Mouse (Mus musculus): ENCODE measurements at regions not wholly inside any gene's neighbourhood (a gene's known extent, or its start where the extent isn't known, plus 50 kb on each side); places are given as distances from the start of the nearest gene placed in this dataset.

DNA sequence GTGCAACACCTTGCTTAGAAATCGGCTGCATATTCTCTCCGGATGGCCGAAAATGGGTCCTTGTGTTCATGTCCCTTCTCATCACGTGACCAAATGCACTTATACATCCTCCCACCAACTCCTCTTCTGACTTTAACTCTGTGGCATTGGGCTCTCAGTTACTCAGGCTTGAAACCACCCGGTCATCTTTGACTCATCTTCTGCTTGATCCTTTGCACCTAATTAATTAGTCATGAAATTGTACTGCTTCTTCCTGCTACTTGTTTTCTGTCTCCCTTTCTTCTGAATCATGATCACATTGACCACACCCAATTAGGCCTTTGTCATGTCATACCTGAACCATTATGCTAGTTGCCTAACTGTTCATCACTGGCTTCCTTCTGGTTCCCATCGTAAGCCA lies 208.4 kb upstream of the Fam241a start:
- no peak for DNase-seq

DNA sequence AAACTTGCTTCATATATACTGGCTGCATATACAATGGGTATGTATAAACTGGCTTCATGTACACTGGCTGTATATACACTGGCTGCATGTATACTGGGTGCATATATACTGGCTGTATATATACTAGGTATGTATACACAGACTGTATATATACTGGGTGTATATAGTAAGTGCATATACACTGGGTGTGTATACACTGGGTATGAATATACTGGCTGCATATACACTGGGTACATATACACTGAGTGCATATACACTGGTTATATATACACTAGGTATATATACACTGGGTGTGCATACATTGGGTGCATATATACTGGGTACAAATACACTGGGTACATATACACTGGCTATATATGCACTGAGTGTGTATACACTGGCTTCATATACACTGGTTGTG lies 196.9 kb upstream of the Fam241a start:
- DNase-seq: no peak

DNA sequence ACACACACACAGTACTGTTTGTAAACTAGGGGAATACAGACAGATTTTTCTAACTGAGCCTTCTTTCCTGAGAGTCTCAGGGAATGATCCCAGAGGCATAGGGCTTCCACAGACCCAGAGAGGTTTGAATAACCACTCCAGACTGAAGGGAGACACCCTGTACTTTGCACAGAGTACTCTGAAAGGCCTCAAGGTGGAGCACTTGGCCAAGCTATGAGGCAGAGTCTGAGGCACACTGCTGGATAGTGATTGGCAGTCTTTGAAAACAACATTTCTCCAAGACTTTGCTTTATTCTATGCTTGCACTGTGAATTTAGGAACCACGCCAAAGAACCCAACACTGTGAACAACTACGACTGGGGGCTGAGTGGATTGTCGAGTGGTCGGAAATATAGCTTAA lies 192.1 kb upstream of the Fam241a start:
- DNase-seq: peak; percentile 33 to 49

DNA sequence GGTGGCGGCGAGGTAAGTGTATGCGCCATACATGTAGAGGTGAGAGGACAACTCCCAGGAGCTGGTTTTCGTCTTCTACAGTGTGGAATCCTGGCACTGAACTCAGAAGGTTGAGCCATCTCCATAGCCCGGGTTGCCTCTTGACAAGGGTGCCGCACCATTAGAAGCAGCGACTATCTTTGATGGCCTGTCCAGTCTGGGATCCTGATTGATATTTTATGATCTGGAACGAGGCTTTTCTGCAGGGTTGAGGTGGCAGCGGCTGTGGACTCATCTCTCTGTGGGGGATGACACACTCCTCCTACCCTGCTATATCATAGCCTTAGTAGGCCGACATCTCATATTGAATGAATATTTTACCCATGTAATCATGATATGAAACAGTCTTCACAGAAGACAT lies 191.0 kb upstream of the Fam241a start:
- DNase-seq: no peak

DNA sequence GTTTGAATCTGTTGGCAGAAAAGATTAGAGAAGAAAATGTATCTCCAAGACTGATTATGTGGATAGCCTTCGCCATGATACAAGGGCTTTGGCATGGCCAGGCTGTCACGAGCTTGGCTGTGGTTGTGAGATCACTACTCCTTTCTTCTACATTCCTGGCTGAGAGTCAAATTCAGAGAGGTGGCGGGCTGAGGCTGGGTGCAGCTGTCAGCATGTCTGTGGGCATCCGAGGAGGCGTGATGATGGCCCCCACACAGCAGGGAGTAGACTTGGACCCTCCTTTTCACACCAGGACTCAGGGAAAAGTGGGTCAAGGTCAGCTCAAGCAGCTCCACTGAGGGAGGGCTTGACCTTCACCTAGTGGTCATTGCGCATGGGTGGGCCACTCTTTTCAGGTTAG lies 186.3 kb upstream of the Fam241a start:
- no peak for DNase-seq

DNA sequence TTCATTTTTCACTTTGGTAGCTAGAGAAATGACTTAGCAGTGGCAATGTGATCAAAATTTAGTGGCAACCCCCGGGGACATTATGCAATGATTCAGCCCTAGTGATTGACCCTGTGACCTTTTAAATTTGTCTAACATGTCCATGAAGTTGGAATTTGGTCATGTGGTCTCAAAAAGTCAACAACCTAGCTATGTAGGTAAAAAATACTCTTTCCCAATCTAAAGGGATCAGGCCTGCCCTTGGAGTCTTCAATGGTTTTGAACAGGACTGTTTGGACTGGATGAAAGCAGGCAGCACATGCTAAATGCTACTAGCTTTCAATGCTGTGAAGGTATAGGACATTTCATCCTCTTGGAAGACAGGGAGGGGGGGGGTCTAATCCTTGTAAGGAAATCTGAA lies 185.3 kb upstream of the Fam241a start:
- DNase-seq: no peak

DNA sequence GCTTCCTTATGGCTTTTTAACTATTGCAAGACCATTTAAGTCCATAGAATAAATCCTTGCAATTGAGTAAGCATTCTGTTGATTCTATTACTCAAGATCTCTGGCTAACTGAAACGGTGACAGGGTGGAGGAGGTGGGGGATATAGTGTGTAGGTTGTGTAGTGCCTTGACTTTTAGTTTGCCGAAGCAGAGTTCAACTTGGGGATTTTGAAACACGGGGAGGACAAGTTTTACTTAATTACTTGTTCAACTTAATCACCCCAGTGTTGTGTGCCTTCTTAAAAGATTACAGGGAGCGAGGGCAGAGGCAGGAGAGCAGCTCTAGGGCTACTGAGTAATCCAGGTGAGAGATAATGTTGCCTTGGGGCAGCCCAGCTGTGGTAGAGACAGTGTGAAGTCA lies 171.7 kb upstream of the Fam241a start:
- no peak for DNase-seq

DNA sequence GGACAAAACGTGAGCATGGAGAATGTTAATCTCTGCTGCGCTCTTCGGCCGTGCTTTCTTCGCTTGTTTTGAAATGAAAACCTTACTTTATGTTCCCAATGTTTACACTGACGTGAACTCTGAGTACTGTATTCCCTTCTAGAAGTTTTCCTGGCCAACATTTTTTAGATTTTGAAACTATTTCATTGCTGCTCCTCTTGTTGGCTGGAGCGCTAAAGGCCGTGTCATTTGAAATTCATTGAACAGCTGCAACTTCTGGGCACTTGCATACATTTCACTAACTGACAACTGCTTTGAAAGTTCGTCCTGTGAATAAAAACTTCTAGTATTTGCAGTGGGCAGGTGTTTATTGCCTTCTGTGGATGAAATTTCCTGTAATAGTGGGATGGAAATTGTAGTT lies 157.9 kb upstream of the Fam241a start:
- DNase-seq: no peak

DNA sequence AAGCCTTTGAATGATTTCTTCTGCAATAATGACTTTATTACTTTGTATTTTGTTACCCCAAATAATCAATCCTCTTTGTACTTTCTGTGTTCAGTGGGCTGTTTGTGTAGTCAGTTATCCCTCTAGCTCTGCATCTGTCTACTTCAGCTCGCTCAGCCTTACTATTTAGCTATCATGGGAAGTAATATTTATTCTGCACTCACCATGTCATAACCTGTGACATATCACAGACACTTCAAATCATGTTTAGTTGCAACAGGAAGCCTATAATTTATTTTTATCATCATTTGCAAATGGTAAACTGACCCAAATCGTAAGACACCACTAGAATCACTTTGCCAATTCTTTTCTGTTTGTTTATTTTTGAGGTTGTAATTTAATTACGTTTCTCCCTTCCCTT lies 147.6 kb upstream of the Fam241a start:
- no peak for DNase-seq

DNA sequence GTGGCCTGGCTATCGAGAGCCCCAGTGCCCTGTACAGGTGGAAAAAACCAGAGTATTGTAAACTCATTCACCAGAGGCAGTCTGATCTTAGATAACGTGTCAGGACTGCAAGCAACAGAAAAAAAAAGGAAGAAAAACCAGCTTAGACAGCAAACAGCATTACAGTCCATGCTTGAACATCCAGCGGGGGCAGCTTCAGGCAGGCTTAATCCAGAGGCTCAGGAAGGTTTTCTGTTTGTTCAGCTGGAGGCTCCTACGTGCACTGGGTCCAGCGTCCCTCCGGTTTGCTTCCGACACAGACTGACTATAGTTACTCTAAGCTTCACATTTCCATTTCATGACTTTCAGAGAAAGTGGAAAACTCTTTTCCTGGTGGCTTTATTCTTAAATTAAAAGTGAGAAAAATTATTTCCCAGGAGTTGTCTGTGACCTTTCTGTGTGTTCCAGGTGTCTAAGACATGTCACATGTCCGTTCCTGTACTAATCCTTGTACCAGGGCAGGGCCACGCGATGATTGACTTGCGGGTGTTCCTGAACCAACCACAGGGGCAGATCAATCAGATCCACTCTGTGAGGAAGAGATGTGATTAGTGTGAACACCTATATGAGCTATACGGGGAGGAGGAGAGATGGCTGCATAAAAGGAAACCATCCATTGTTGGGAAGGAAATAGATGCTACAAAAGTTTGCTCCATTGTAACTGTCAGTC lies 144.4 kb upstream of the Fam241a start:
- DNase-seq: peak; percentile 10 to 49

DNA sequence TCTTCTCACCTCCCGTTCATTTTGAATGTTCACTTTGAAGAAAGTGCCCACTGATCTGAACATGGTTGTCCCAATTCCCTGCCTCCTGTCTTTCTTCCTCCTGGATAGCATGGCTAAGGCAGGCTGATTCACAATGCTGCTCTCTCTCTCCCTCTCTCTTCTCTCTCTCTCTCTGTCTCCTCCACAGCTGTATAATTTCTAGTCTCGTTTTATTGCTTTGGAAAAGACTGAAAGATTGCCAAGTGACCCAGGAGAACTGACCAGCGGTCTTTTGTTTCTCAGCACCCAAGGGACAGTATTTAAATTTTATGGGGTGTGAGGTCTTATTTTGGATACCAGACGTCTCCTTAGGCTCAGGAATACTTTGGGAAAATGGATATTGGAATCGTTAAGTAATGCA lies 143.1 kb upstream of the Fam241a start:
- no peak for DNase-seq

DNA sequence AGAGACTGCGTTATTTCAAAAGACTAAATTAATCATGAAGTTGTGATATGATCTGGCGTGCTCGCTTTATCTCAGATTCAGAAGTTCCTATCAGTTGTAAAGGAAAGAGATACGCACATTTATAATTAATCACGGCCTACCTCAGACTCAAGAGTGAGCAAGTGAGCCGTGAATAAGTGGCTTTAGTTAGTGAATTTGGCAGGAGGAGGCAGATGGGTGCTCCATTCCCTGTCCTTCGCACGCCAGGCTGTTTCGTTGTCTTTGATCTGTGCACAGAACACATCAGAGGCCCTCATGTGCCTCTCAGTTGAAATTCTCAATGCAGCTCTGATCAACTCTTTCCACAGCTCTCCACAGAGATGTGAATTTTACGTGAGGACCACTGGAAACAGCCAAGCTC lies 140.4 kb upstream of the Fam241a start:
- no peak for DNase-seq

DNA sequence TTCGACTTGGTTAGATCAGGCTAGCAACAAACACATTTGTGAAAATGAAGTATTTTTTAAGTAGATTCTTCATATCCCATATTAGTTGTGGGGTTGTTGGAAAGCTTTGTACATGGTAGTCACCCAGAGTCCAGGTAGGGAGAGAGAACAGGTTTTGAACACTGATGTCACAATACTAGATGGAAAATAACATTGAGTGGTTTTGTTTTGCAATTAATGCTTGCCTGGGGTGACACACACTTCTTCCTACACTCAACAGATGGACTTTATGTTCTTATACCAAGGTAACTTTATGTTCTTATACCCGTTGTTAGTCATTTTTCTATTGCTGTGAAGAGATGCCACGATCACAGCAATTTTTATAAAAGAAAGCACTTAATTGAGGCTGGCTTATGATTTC lies 134.2 kb upstream of the Fam241a start:
- DNase-seq: no peak

DNA sequence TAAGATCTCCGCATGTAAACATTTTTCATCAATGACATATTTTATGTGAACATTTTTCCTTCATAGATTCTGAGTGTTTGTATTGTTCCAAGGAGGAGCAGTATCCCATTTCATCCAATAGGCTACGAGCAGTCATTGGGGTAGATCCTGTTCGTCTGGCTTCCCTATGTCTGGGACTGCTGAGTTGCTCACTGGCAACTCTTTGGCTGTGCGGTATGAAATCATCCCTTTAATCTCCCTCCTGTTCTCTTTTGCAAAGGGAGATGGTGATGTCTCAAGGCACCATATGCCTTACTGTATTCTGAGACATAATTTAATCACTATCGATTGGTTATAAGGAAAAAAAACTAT lies 133.4 kb upstream of the Fam241a start:
- DNase-seq: no peak

DNA sequence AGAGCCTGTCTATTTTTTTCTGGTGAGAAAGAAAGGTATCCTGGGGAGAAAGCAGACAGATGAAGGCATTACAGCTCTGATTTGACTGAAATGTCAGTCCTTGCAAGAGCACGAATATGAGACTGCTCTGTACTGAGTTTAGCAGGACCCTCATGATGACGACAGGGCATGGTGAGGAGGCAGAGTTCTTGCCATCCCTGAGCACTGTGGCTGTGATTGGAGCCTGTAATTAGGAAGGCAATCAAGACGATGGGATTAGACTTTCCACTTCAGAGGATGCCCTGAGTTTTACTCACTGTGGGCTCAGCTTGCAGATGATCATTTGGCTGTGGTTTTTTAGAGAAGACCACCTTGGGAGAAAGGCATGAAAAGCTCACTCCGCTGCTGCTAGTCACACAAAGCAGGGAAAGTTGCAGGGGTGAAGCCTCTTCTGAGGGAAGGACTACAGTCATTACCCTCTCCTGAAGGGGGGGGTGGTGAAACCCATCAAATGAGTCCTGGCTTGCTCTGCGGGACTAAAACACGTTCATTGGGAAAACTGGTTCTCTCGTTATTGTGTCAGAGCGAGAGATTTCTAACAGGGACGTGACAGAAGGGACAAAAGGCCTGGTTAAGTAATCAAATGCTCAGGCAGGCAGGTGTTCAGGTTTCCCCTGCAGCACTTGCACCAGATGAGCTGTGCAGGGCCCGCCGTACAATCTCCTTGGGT lies 132.9 kb upstream of the Fam241a start:
- no peak for DNase-seq

DNA sequence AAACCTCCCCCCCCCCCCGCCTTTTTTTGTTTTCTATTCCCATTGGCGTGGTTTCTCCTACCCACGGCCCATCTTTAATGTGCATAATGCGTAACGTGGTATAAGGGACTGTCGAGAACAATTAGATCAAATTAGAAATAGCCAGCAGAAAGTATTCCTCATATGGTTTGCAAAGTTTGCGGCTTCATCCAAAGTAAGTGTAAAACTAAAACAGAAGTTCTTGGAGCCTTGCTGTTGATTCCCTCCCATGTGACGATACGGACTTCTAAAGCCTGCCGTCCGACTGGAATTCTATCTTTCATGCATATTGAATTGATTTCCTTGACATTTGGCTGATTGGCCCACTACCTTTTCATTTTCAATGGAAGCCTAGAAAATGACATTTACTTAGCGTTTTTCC lies 128.7 kb upstream of the Fam241a start:
- DNase-seq: no peak

DNA sequence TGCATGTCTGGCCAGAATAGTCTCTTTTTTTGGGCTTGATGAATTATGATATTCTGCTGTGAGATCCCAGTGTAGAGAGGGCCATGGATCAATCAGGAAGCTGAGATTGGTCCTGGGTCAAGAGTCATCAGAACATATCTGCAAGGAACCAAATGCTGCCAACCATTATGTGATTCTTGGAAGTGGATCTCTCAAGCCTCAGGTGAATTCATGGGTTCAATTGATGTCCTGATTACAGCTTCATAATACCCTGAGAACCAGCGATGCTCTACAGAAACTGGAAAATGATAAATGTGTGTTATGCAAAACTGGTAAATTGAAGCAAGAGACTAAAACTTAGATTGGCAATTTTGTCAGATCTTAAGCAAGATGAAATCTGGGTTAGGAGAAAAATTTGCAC lies 118.8 kb upstream of the Fam241a start:
- no peak for DNase-seq

DNA sequence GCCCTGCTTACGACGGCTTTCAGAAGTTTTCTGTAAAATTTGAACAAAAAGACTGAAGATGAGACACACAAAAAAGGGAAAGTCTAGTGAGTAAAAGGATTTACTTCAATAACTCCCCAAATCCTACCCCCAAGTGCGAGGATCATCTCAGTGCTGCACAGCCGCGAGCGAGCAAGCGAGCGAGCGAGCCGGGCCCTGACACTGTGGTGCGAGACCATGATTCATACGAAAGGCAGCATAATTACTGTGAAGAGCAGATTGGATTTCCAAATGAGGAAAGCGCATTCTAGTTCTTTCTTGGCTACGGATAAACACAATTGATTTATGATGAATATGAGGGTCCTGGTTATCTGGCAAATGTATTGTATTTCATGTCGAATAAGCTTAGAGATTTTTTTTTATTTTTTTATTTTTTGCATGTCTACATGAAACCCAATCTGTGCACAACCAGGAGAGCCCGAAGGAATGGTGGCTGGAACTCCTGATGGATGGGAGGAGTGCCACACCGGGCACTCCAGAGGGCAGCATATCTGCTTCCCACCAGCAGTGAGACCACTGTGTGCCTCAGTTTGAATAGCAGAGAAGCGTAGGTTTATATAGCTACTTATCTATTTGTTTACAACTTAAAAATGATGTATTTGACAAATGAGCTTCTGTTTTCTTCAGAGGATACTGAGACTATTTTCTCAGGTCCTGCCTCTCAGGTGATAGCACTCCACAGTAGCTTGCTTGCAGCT lies 106.9 kb upstream of the Fam241a start:
- no peak for DNase-seq

DNA sequence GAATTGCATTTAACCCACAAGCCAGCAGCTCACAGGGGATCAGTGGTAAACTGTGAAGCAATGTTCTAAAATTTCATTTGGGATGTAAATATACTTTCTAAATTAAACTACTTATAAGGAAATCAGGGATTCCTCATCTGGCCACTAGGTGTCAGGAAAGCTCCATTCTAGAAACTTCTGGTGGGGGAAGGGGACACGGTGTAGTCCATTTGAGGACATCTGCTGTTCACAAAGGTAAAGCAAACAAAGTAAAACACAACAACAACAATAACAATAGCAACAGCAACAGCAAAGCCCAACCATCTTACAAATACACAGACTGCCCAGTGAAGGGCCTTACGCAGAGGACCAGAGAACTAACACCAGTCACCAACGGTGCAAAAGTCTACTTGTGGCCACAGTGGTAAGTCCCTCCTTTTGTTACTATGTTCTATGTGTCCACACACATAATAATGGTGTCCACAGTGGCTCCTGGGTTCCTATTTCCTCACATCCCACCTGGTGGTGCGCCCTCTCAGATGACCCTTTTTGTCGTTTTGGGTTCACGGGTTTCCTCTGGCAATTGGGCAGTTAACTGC lies 105.9 kb upstream of the Fam241a start:
- DNase-seq: peak in 1 of 2 experiments; percentile 40

DNA sequence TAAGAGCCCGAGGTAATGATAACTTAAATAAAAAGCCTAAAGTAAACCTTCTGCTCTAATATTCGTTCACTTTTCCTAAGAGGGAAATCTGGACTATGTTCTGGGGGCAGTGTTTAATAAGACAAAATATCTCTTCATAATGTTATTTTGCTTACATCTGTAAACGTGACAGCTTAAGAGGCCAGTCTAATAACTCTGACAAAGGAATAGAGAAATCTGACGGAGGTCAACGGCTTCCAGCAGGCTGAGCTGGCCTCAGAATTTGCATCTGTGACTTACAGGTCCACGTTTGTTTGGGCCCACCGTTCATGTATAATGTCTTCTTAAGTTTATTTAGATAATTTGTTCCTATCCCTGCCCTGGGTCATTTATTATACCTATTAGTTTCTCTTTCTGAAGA lies 99.6 kb upstream of the Fam241a start:
- no peak for DNase-seq

DNA sequence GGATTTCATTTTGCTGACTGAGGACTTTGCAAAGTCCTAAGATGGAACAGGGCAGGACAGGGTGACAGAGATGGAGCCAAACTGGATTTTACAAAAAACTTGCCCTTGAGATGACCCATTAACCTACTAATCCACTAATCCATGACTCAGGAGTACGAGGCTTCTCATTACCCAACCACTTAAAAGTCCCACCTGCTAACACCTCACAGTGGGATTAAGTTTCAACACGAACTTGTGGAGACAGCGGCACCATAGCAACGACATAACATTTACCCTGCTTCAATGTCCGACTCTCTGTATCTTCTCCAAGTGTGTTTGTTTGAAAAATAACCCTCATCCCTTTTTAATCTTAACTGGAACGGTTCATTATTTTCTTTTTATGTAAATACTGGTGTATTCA lies 91.5 kb upstream of the Fam241a start:
- DNase-seq: no peak

DNA sequence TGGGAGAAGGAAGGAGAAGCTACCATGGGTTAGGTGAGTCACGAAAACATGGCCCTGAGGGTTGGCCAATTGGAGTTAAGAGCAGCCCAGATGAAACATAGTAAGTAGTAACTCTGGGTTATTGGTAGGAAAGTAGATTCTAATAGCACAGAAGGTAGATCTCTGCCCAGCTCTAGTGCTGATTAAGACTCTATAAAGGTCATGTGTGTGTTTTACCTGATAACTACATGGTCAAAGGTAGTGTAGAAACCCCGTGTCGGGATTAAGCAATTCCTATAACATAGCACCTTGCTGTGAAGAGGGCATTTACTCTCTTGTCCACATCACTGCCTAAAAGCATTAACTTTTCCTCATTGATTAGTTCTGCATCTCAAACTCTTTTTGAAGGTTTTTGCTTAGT lies 89.0 kb upstream of the Fam241a start:
- no peak for DNase-seq

DNA sequence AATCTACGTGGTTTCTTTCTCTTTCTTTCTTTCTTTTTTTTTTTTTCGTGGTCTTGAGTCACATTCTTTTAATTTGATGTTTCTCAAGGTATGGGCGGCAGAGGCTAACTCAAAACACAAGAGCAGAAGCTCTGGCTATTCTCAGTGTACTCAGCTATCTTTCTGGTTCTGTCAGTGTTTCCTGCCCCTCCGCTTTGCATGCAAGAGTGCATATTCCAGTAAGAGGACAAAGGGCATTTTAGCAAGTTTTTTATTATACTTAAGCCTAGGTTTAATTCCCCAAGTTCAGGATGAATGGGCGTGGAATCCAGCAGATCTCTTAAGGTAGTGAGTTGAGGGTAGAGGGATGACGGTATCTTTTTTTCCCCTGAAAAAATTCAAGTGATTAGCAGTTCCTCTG lies 81.1 kb upstream of the Fam241a start:
- DNase-seq: peak in 1 of 2 experiments; percentile 17

DNA sequence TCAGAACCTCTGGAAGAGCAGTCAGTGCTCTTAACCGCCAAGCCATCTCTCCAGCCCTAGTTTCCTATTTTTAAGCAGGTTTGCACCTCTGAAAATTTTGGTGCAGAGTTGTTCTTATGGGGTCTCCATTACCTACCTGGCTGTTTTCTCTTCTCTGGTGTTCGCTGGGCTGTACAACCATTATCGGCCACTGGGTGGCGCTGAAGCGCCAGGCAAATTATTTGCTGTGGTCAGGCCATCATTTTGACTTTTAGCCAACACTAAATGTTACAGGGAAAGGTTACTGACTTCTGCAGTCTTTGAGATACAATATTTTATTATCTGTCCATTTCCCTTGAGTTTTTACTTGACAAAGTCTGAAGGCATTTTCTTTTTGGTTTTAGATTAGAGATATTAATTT lies 74.8 kb upstream of the Fam241a start:
- peak; percentile 64 to 81 for DNase-seq

Measured in kidney, postnatal 25 days (tissue).